Mouse (Mus musculus) embryo, embryonic 11 days (tissue): ENCODE results near the gene Slc5a1.

ENCODE experiments used
- DNase-seq: peaks from one replicate; pipeline ENCODE4 v3.0.0-alpha.2; 2015

The Slc5a1 gene

DNA sequence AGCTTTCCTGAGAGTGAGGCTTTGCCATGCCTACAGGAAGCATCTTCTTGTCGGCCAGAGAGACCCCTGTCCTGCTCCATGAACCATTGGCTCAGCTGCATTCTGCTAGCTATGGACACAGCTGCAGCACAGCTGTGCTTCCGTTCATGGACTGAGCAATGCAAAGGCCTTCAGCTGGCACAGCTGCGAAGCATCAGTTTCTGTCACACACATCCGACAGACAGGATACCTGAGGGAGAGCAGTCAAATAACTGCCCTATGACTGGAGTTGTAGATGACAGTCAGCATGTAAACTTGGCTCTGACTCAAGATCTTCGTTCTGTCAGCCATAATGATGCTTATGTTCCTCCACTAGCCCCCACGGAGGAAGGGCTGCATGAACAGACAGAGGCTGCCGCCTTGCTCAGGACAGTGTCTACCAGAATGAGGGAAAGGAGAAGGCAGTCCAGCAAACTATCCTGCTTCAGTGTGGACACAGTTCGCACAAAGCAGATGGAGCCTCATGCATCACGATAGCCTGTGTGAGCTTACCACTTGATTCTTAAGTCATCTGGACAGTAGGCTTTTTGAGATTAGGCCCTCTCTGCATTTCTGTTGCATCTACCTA, 91.3 kb downstream of the Slc5a1 start:
- peak; percentile 36 for DNase-seq

DNA sequence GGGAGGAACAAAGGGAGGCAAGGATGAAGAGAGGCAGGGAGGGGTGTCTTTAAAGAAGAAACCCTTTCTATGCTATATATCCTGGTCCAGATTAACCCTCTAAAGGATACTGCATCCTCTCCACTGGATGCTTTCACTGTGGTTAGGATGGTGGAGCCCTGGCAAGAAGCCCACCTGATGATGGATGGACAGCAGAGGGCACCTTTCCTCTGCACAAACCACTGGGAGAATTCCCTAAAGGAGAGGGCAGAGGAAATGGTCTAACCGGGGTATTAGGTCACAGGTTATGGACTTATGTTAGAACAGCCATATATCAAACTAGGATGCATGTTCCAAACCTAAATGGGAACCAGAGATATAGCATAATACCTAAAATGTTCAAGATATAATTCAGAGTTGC, 96.1 kb downstream of the Slc5a1 start:
- no peak for DNase-seq

DNA sequence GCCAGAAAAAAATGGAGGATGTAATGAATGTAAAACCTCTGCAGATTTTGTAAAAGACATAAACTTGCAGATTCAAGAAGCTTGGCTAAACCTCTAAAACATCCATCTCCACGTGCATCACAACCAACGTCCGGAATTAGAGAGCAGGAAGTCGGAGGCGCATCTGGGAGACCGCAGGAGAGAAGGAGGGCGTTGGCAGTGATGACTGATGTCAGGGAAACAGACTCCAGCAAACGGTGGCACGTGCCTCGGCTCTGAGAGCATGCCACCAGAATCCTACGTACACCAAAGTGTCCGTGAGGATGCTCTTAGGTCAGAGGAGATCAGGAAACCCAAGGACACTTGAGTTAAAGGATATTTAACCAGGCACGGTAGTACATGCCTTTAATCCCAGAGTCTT, 97.7 kb downstream of the Slc5a1 start:
- DNase-seq = no peak

DNA sequence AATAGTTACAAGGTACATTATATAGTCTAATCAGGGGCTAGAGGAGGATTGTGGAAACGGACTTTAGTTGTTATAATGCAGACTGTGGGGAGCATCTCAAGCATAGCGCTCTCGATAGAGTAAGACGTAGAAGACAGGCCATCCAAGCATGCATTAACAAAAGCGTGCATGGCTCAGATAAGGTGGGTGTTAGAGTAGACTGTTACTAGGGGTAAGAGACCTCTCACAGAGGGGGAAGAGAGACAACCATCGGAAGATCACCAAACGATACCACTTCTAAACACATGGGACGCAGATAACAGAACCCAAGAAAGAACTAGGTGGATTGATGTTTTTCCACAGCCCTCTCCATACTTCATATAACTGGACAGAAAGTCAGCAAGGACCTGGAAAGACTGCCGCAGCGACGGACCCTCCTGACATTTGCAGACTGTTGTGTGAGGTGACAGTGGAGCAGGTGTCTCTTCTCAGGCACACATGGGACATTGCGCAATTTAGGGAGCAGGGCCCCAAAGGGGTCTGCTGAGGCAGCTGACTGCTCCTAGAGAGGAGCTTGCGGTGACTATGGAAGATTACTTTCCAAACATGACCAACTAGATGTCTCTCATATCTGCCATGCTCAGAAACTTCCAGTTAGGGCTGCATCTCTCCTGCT, 98.6 kb downstream of the Slc5a1 start:
- no peak for DNase-seq

DNA sequence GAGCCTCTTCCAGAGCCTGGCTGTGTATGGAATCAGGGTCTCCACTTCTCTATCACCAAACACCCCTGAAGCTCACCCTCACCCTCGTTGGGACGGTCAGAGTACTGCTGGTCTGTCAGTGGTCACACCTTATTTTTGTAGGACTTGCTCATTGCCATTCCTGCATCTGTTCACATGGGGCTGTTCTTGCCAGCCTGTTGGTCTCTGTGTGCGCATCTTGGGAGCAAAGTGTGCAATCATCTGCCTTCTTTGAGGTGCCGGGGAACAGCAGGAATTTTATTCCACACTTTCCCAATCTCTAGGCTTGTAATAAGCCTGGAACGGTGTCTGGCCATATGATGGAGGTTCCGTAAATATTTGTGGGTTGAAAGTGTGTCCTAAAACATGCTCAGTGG, 99.1 kb downstream of the Slc5a1 start:
- DNase-seq = no peak

DNA sequence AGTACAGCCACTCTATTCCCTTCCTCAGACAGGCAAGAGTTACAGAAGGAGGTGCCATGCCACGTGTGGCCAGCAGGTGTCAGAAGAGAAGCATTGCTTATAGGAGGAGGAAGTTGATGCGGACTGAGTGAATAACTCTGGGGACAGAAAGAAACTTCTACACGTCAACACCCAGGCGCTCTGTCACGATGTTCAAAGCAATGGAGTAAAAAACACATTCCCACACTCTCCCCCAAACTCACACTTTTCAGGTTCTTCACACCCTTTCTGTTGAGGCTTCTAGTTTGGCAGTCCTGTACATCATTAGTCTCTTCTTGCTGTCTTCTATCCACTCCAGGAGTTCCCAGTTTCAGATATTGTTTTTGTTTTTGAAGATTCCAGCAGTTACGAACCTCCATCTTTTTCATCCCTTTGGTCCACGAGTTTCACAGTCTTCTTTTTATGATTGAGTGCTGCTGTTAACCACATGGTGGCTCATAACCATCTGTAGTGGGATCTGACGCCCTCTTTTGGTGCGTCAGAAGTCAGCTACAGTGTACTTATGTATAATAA, 99.7 kb downstream of the Slc5a1 start:
- DNase-seq = peak; percentile 88

DNA sequence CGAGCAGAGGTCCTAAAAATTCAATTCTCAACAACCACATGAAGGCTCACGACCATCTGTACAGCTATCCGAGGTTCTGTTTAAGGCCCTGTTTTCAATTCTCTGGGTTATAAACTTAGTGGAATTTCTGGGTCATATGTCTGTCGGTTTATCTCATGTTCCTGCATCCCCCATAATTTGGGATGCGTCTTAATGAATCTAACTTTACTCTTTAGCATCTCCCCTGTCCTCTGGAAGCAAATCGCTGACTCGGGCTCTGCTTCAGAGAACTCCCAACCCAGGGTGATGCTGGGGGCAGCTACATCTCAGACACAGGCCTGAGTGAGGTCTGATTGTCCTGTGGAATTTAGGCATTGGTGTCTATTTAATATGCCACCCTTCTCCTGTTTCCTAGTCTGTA, 100.3 kb downstream of the Slc5a1 start:
- no peak for DNase-seq

DNA sequence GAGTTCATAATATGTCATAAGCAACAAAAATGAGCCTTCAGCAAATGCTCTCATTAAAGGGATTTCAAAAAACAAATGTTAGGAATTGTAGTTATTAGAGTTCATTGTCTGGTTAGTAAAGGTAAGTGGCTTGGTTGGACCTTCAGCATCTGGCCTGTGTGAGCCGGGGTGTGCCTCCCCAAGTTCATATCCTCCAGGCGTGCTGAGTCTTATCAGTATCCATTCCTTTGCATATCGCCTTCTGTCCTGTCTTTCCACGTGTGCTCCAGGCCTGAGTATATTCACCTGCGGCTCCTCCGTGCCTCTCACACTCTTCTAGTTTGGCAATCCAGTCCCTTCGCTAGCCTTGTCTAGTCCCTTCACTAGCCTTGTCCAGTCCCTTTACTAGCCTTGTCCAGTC, 102.3 kb downstream of the Slc5a1 start:
- DNase-seq = no peak

DNA sequence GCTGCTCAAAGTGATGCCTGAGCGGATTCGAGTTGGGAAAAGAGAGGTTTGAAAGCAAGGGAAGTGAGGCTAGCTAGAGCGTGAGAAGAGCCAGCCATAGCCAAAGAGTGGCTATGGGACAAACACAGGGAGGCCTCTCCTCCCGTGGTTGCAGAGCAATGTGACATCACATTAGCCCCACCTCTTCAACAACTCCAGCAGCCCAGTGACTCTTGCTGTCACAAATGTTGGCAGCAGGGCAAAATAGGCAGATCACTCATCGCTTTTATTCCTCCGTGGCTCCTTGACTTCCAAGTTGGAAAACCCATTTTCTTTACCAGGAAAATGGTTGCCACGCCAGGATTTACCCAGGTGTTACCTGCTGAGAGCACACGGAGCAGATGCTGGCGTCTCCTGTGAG, 103.1 kb downstream of the Slc5a1 start:
- DNase-seq = no peak

DNA sequence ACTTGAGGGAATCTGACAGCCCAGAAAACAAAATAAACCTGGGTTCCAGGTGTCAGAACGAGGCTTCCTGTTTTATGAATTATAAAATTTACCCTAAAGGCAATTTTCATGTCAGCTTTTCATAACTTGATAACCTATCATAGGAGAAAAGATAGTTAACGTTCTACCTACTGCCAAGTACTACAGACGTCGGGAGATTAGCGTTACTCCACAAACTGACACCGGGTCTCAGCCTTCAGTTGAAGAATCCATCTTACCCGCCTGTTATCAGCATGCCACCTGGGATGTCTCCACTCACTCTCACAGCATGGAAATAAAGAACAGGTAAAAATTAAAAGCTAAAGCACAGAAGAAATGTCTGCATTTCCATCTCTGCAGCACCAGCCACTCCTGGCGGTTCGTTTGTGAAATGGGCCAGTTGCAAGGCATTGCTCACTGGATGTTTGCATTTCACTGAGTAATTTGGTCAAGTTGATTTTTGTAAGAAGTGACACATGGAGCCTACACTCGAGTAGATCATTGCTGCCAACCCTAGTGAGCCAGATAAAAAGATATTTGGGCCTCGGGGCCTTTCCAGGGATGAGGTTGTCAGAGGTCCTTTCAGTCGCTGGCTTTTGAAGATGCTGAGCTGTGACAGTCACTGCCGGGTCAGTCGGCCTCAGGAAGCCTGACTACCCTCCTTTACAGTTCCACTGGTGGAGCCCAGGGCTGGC, 104.7 kb downstream of the Slc5a1 start:
- DNase-seq = no peak

DNA sequence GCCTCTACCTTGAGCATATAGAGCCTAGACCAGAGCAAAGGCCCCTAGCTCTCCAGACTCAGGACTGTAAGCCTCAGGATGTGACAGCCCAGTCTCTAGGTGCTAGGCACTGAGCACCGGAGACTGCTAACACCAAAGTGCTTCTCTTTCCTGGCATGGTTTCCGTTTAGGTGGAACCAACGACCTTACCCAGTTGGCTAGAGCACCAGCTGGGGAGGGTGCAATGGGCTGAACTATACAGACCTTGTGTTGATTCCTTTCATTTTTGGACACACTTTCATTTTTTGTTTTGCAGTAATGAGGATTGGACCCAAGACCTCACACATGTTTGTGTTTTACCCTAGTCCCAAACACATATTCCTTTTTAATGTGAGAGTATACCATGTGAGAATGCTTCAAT, 106.5 kb downstream of the Slc5a1 start:
- no peak for DNase-seq

DNA sequence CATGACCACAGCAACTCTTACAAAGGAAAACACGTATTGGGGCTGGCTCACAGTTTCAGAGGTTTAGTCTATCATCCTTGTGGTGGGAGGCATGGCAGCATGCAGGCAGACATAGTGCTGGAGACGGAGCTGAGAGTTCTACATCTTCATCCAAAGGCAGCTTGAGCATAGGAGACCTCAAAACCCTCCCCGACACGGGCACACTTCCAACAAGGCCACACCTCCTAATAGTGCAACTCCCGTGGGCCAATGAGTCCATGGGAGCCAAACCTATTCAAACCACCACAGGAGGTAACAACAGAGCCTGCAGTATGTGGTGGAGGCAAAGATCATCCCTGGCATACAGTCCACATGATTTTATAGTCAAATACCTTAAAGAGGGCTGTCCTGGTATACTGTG, 107.2 kb downstream of the Slc5a1 start:
- no peak for DNase-seq
